Mouse (Mus musculus) bone marrow macrophage, adult 2 months (primary cell): Measurements from ENCODE around the gene Sema4b.

ENCODE experiments used
- CTCF ChIP-seq: IDR thresholded peaks from 2 replicates; pipeline ENCODE4 v1.5.1; 2012; ENCODE audit warnings: low read depth, mild to moderate bottlenecking, low read length, moderate library complexity
- POLR2A ChIP-seq: IDR thresholded peaks from 2 replicates; pipeline ENCODE4 v1.6.1; 2012; ENCODE audit warnings: mild to moderate bottlenecking, low read depth, low read length, borderline replicate concordance

DNA sequence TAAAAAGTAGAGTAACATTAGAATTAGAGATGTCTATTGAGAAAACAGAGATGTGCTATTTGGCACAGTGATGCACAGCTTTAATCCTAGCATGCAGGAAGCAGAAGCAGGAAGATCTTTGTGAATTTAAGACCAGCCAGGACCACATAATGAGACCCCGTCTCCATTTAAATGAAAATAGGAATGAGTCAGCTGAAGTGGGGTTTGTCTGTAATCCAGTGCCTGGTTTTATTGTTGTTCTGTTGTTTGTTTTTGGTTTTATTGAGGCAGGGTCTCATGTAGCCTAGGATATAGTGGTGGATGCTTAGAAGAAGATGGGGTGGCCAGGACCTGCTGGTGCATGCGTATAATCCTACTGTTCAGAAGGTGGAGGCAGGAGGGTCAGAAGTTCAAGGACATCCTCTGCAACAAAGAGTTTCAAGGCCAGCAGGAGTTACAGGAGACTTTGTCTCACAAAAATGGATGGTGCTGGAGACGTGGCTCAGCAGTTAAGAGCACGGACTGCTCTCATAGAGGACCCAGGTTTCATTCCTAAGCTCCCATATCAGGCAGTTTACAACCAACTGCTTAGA lies 34.6 kb downstream of the Sema4b start:
- TF ChIP-seq POLR2A (no peak), CTCF (no peak)
